Mouse (Mus musculus): Measurements from ENCODE around the gene Jph3. TPM values are rescaled to one million over a fixed set of nuclear protein-coding genes. Genes with fewer than 3 reads are reported as not detected.

The Jph3 gene
- total and polyA plus RNA-seq, 3 experiments: 0.10 to 0.11 TPM; not detected in 1

DNA sequence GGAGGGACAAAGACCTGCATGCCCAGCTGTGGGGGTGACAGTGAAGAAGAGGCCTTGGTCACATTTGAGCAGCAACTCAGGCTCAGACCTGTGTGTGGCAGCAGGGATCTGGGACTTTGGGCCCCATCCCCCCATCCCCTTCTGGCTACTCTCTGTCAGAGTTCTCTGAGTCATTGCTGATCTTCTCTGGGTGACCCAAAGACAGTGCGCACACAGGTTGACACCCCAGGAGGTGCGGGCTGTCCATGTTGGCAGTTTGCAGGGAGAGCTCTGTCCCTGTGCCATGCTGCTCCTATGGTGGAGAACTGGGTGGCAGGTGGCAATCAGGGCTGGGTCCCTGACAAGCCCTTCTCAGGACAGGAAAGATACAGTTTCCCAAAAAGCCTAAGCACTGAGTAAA, 40.2 kb downstream of the Jph3 start:
- WGBS: 86% methylated on average over 2 of the region's 2 CpGs
- H3K36me3 ChIP-seq (ENCODE audit: control insufficient read depth, insufficient read depth, low read length): no peaks in the 10 kb centered on the region

GRCm38 (mm10) chr8:121770845-121771752, 41.7 kb downstream of the Jph3 start:
- intact Hi-C loops (cut with DNase I): no loop called here
- no peak overlapping the region for H3K9ac ChIP-seq (ENCODE audit: low read depth, low read length)
- H3K4me3 ChIP-seq: no peak overlapping the region

More for the DNA sequence above, 40.2 kb downstream of the Jph3 start:
- Histone ChIP-seq H3K4me3 (no peak overlapping the region), H3K79me2 (replicated peaks; ENCODE audit: control insufficient read depth, insufficient read depth, low read length) (no peaks in the 10 kb centered on the region), H3K27ac (no peak overlapping the region), H3K4me1 (ENCODE audit: control insufficient read depth, insufficient read depth, low read length) (no peaks in the 10 kb centered on the region), H3K27me3 (ENCODE audit: control insufficient read depth, insufficient read depth, low read length) (no peaks in the 10 kb centered on the region), H3K9ac (ENCODE audit: low read depth, low read length) (no peak overlapping the region)
- intact Hi-C loops (cut with DNase I): no loop called here
- no peak for DNase-seq
- TF ChIP-seq CTCF (IDR thresholded peaks at IDR 0.05) (no peak), POLR2A (IDR thresholded peaks at IDR 0.05; ENCODE audit: insufficient read depth, low read depth, low read length) (no peak), EP300 (IDR thresholded peaks at IDR 0.05; ENCODE audit: insufficient read depth, low read depth, low read length) (no peak)

DNA sequence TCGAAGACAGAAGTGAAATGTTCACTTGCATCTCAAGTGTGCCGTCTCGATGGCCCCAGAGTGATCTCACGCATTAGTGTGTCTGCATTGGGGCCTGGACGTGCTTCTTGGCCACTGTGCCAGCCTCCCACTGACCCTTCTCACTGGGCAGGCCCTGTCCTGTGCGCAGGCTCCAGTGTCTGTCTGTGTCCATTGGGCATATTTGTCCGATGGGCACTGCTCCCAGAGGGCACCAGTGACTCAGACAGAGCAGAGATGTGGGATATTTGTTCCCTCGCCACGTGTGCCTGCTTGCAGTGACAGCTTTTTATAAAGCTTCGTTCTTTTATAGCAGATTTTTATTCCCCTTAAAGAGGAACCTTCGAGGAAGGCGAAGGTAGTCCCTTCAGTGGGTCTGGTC, 44.5 kb downstream of the Jph3 start:
- H3K4me3 ChIP-seq: no peak overlapping the region
- TF ChIP-seq POLR2A (IDR thresholded peaks at IDR 0.05; ENCODE audit: insufficient read depth, low read depth, low read length) (no peak), EP300 (IDR thresholded peaks at IDR 0.05; ENCODE audit: insufficient read depth, low read depth, low read length) (no peak), CTCF (IDR thresholded peaks at IDR 0.05) (no peak)
- no peaks in the 10 kb centered on the region for H3K27me3 ChIP-seq (ENCODE audit: control insufficient read depth, insufficient read depth, low read length)
- WGBS: 81% methylated on average over 12 of the region's 12 CpGs
- intact Hi-C loops (cut with DNase I): no loop called here
- no peaks in the 10 kb centered on the region for H3K79me2 ChIP-seq (replicated peaks; ENCODE audit: control insufficient read depth, insufficient read depth, low read length)
- H3K27ac ChIP-seq: no peak overlapping the region
- H3K9ac ChIP-seq (ENCODE audit: low read depth, low read length): no peak overlapping the region
- H3K4me1 ChIP-seq (ENCODE audit: control insufficient read depth, insufficient read depth, low read length): no peaks in the 10 kb centered on the region
- DNase-seq: no peak
- no peaks in the 10 kb centered on the region for H3K36me3 ChIP-seq (ENCODE audit: control insufficient read depth, insufficient read depth, low read length)

More at GRCm38 (mm10) chr8:121770845-121771752, 41.7 kb downstream of the Jph3 start:
- Histone ChIP-seq H3K4me1 (ENCODE audit: control insufficient read depth, insufficient read depth, low read length) (no peaks in the 10 kb centered on the region), H3K27me3 (ENCODE audit: control insufficient read depth, insufficient read depth, low read length) (no peaks in the 10 kb centered on the region), H3K79me2 (replicated peaks; ENCODE audit: control insufficient read depth, insufficient read depth, low read length) (no peaks in the 10 kb centered on the region), H3K27ac (no peak overlapping the region), H3K36me3 (ENCODE audit: control insufficient read depth, insufficient read depth, low read length) (no peaks in the 10 kb centered on the region)
- DNase-seq: no peak
- 41% methylated on average over 19 of the region's 19 CpGs for WGBS
- TF ChIP-seq POLR2A (IDR thresholded peaks at IDR 0.05; ENCODE audit: insufficient read depth, low read depth, low read length) (no peak), EP300 (IDR thresholded peaks at IDR 0.05; ENCODE audit: insufficient read depth, low read depth, low read length) (no peak), CTCF (IDR thresholded peaks at IDR 0.05) (no peak)

- TF ChIP-seq EP300 (IDR thresholded peaks at IDR 0.05; ENCODE audit: insufficient read depth, low read depth, low read length) (no peak), POLR2A (IDR thresholded peaks at IDR 0.05; ENCODE audit: insufficient read depth, low read depth, low read length) (no peak), CTCF (IDR thresholded peaks at IDR 0.05) (no peak)
- no peak overlapping the region for H3K4me3 ChIP-seq
- no peak for DNase-seq
- H3K9ac ChIP-seq (ENCODE audit: low read depth, low read length): no peak overlapping the region
- H3K79me2 ChIP-seq (replicated peaks; ENCODE audit: control insufficient read depth, insufficient read depth, low read length): no peaks in the 10 kb centered on the region
- intact Hi-C loops (cut with DNase I): no loop called here
- whole genome bisulfite sequencing: 34% methylated on average over 5 of the region's 5 CpGs
- no peaks in the 10 kb centered on the region for H3K36me3 ChIP-seq (ENCODE audit: control insufficient read depth, insufficient read depth, low read length)
- no peaks in the 10 kb centered on the region for H3K27me3 ChIP-seq (ENCODE audit: control insufficient read depth, insufficient read depth, low read length)
- H3K4me1 ChIP-seq (ENCODE audit: control insufficient read depth, insufficient read depth, low read length): no peaks in the 10 kb centered on the region
- H3K27ac ChIP-seq: no peak overlapping the region
Measured at GRCm38 (mm10) chr8:121782493-121782892, 53.1 kb downstream of the Jph3 start.

DNA sequence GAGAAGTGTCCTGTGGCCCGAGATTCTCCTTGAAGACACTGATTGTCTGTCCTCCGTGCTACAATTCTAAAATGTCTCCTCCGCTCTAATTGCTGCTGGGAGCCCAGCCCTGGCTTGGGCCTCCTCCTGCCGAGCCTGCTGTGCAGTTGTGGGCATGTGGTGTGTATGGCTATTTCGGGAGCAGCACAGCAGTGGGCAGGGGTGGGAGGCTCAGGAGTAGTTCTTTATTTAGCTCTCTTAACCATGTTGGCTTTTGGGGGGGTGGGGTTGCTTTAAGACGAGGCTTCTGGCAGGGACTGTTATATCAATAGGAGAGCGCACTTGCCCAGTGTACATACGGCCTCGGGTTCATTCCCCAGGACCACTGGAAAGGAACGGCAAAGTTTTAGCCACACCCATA, 57.1 kb downstream of the Jph3 start:
- intact Hi-C loops (cut with DNase I): no loop called here
- H3K36me3 ChIP-seq (ENCODE audit: control insufficient read depth, insufficient read depth, low read length): no peaks in the 10 kb centered on the region
- H3K79me2 ChIP-seq (replicated peaks; ENCODE audit: control insufficient read depth, insufficient read depth, low read length): no peaks in the 10 kb centered on the region
- no peaks in the 10 kb centered on the region for H3K27me3 ChIP-seq (ENCODE audit: control insufficient read depth, insufficient read depth, low read length)
- H3K27ac ChIP-seq: peak overlapping the region; percentile 64
- WGBS: 31% methylated on average over 10 of the region's 10 CpGs
- peak in 1 of 2 experiments; percentile 52 for DNase-seq
- no peak overlapping the region for H3K9ac ChIP-seq (ENCODE audit: low read depth, low read length)
- TF ChIP-seq EP300 (IDR thresholded peaks at IDR 0.05; ENCODE audit: insufficient read depth, low read depth, low read length): no peak
- peak; percentile 44; the same call in 1 of the 2 replicates for TF ChIP-seq POLR2A (IDR thresholded peaks at IDR 0.05; ENCODE audit: insufficient read depth, low read depth, low read length)
- H3K4me3 ChIP-seq: no peak overlapping the region
- no peaks in the 10 kb centered on the region for H3K4me1 ChIP-seq (ENCODE audit: control insufficient read depth, insufficient read depth, low read length)

- no peaks in the 10 kb centered on the region for H3K79me2 ChIP-seq (replicated peaks; ENCODE audit: control insufficient read depth, insufficient read depth, low read length)
- WGBS: 63% methylated on average over 8 of the region's 8 CpGs
- peaks cover 2% of the 10 kb centered on the region; the same call in 1 of the 2 replicates for H3K4me1 ChIP-seq (ENCODE audit: control insufficient read depth, insufficient read depth, low read length)
- no peaks in the 10 kb centered on the region for H3K36me3 ChIP-seq (ENCODE audit: control insufficient read depth, insufficient read depth, low read length)
- no peak overlapping the region for H3K9ac ChIP-seq (ENCODE audit: low read depth, low read length)
- DNase-seq: no peak
- intact Hi-C loops (cut with DNase I): no loop called here
- no peaks in the 10 kb centered on the region for H3K27me3 ChIP-seq (ENCODE audit: control insufficient read depth, insufficient read depth, low read length)
- no peak overlapping the region for H3K4me3 ChIP-seq
- TF ChIP-seq EP300 (IDR thresholded peaks at IDR 0.05; ENCODE audit: insufficient read depth, low read depth, low read length) (no peak), POLR2A (IDR thresholded peaks at IDR 0.05; ENCODE audit: insufficient read depth, low read depth, low read length) (no peak), CTCF (IDR thresholded peaks at IDR 0.05) (no peak)
- H3K27ac ChIP-seq: no peak overlapping the region
Measured at GRCm38 (mm10) chr8:121788786-121789185, 59.4 kb downstream of the Jph3 start.

Data from heart, adult 2 months (tissue).